Mouse (Mus musculus): ENCODE measurements around the gene Cklf.
"Not testable (repeated sequence)": the region's sequence is repeated elsewhere in the genome, so short reads cannot be mapped to it uniquely, and the experiment has no call there.

Gene Cklf

DNA sequence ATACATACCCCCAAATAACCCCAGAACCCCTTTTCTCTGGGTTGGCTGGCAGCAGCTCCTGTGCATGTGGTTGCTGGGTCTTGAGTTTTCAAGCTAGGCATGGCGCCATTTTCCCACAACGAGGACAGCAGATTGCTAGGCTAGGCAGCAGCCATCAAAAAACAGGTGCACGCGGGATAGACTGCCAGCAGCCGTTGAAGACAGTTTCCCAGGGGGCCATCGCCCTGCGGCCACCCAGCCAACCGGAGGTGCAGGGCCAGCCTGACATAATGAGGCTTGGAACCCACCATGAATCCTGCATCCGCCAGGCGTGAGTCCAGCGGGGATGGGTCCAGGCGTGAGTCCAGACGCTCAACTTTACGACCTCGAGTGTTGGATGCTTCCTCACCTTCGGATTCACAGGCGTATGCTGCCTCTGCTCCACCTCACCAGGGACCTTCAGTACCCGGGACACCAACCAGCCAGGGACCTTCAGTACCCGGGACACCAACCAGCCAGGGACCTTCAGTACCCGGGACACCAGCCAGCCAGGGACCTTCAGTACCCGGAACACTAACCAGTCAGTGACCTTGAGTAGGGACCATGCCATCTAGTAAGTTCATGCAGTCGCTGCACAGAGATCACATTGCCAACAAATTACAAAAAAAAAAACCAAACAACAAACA is 13.7 kb downstream of the Cklf start:
- DNase-seq: peak; percentile 78 to 88

DNA sequence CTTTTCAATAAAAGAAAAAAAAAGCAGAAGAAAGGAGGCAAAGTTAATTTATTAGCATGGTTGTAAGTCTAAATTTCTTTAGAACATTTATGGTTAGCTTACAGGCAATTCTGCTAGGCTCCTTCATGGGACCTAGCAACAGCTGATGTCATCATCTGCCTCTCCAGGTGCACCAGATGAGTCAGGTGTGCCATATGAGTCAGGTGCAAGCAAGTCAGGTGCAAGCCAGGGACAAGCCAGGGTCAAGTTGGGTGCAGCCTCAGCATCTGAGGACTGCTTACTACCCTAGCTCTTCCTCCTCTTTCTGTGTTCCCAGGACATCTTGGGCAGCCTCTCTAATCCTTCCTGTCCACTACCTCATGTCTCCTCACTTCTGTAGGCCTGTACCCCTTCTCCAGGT is 17.7 kb downstream of the Cklf start:
- no peak for DNase-seq

GRCm38 (mm10) chr8:104268937-104269440 is 18.3 kb downstream of the Cklf start:
- peak; percentile 59 to 62 for DNase-seq

- not testable (repeated sequence) for DNase-seq
These were observed 42.4 kb downstream of the Cklf start, which contains the start of gene Cmtm2a for GRCm38 (mm10) chr8:104293081-104293480. Gene Cmtm2a, minus strand, starts transcription at chr8:104293181.

GRCm38 (mm10) chr8:104294396-104294795 is 43.7 kb downstream of the Cklf start:
- DNase-seq: no peak

DNA sequence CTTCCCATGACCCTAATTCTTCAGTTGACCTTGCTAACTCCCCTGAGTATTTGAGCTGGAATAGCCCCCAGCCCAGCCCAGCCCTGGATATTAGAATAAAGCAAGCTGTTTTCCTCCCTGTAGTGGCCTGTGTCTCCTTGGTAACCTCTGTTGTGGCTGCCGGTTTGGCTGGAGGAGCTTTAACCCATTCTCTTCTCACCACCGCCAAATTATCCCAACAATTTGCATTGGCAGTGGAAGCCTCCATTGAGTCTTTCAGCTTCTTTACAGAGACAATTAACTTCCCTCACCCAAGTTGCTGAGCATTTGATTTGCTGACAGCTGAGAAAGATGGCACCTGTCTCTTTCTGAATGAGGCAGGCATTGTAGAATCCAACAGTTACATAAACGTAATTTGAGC is 50.9 kb downstream of the Cklf start:
- peak; percentile 34 to 54 for DNase-seq

DNA sequence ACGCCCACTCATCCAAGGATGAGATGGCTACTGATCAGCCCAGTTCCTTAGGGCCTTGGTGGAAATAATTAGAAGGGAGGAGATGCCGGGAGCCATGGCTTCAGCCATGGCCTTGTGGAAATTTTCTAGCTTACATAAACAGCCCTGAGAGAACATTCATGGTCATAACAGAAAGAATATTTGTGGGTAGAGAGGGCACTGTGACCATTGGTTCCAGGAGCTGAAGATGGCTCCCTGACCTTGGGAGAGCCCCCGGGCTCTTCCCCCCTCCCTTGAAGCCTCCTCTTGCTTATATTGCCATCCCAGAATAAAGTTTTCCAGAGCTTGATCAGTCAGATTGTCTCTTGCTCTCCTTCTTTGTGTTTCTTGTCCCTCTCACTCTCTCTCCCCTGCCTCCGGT is 51.9 kb downstream of the Cklf start:
- not testable (repeated sequence) for DNase-seq

DNA sequence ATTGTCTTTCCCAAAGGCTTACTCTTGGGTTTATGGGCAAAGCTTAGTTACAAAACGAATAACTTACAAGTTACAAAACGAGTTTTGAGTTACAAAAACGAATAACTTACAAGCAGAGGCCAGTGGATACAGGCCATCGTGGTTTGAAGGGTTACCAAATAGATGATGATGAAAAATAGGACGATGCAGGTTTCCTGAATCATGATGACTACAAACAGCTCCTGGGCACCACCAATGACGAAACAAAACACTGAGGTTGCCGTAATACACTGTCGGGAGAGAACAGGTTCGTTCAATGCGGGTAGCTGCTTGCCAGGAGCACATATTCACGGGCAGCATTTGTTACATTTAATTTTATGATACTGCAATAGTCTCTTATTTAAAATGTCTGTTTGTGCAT is 54.3 kb downstream of the Cklf start:
- no peak for DNase-seq

DNA sequence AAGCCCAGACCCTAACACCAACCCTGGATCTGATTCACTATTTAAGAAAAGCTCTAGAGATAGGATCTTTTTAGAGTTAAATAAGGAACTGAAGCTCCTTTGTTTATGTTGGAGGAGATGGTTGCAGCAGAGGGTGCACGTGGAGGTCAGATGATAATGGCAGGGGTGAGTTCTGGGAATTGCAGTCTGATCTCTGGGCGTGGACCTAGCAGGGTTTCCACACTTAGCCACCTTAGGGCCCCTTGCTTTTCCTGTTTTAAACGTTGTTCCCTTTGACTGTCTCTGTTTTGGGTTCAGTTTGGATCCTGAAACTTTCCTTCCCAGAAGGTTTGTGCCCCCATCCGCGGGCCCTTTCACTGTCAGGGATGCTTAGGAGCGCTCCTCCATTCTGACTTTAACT is 57.7 kb downstream of the Cklf start:
- not testable (repeated sequence) for DNase-seq

- DNase-seq: peak; percentile 82 to 88
These were observed 58.9 kb downstream of the Cklf start, which contains the start of the genes Gm45711 and Cmtm1 for GRCm38 (mm10) chr8:104309441-104310155. Gene Gm45711, minus strand, starts transcription at chr8:104310081. Gene Cmtm1, minus strand, starts transcription at chr8:104310145.

DNA sequence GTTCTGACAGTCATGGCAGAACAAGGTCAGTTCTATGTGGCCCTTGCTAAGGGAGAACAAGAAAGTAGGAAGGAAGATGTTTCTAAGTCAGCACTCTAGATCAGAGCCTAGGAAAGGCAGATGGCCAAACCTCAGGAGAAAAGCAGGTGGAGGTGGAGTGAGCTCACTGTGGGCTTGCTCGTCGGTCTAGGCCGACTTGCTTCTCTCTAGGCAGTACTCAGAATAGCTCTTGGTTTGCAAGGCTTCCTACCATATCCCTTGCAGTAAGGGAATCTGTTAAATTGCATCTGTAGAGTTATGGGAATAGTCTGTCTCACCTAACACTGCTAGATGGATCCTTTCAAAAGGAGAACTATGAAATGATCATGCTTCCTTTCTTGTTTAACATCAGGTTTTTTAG is 61.4 kb downstream of the Cklf start:
- DNase-seq: not testable (repeated sequence)

DNA sequence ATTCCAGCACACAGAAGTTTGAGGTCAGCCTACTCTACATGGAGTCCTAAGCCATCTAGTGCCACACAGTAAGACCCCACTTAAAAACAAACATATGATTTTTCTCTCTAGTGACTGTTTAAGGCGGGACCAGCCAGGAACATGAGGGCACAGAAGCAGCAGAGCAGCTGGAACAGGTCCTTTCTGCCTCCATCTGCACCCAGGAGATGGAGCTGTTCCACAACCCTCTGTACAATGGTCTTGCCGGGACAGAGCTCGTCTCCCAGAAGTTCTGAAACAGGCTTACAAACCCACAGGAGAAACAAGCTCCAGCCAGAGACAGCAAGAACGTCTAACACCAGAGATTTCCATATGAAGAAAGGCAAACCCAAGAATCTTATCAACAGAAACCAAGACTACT is 62.6 kb downstream of the Cklf start:
- DNase-seq: peak; percentile 36 to 39
